Mouse (Mus musculus) ES-E14 (cell line): ENCODE measurements at regions not wholly inside any gene's neighbourhood (a gene's known extent, or its start where the extent isn't known, plus 50 kb on each side); places are given as distances from the start of the nearest gene placed in this dataset.

Source experiments
- DNase-seq: peaks from one replicate; pipeline ENCODE4 v3.0.0-alpha.2; 2013; ENCODE audit warnings: low read depth, low spot score
- H3K27ac ChIP-seq: 2 replicates; pipeline ENCODE4 v1.5.1; 2012; ENCODE audit warnings: low read depth, mild to moderate bottlenecking, low read length, moderate library complexity, mixed read lengths; ENCODE audit not compliant: poor library complexity, insufficient read depth, severe bottlenecking
- H3K36me3 ChIP-seq: 2 replicates; pipeline ENCODE4 v1.6.1; 2012; ENCODE audit warnings: mild to moderate bottlenecking, low read length, moderate library complexity, mixed read lengths; ENCODE audit not compliant: control insufficient read depth, poor library complexity, insufficient read depth, severe bottlenecking
- H3K4me1 ChIP-seq, 2 experiments: fragments of 150-350 bp in 1 of 2; sonication (generic) in 1 of 2; 2 replicates each; pipeline ENCODE4 v1.6.1; 2012; ENCODE audit warnings: low read length in 2 of 2, mild to moderate bottlenecking in 1 of 2, mixed read lengths in 1 of 2; ENCODE audit not compliant: control insufficient read depth in 2 of 2, insufficient read depth in 2 of 2, poor library complexity in 1 of 2
- H3K4me3 ChIP-seq, 2 experiments: fragments of 150-350 bp in 1 of 2; sonication (generic) in 1 of 2; 2 replicates each; pipeline ENCODE4 v1.5.1; 2012; ENCODE audit warnings: low read length in 2 of 2, low read depth in 1 of 2, mild to moderate bottlenecking in 1 of 2, mixed read lengths in 1 of 2; ENCODE audit not compliant: insufficient read depth in 1 of 2, poor library complexity in 1 of 2, severe bottlenecking in 1 of 2
- H3K9ac ChIP-seq: 2 replicates; pipeline ENCODE4 v1.6.1; 2012; ENCODE audit warnings: low read depth, mild to moderate bottlenecking, low read length, mixed read lengths; ENCODE audit not compliant: poor library complexity, insufficient read depth, severe bottlenecking
- H3K9me3 ChIP-seq: fragments of 150-350 bp; sonication (generic); 2 replicates; pipeline ENCODE4 v1.6.1; 2012; ENCODE audit warnings: low read depth, mild to moderate bottlenecking, low read length; ENCODE audit not compliant: control insufficient read depth, insufficient read depth
- CHD2 ChIP-seq: IDR thresholded peaks from 2 replicates; pipeline ENCODE4 v1.6.1; 2014; ENCODE audit warnings: mild to moderate bottlenecking, low read depth, low read length, inconsistent platforms
- HCFC1 ChIP-seq: IDR thresholded peaks from 2 replicates; pipeline ENCODE4 v1.6.1; 2012; ENCODE audit warnings: low read length, inconsistent platforms, borderline replicate concordance; ENCODE audit not compliant: insufficient read depth
- MAFK ChIP-seq: IDR thresholded peaks from 2 replicates; pipeline ENCODE4 v1.6.1; 2014; ENCODE audit warnings: mild to moderate bottlenecking, low read depth, low read length, inconsistent platforms; ENCODE audit not compliant: insufficient read depth
- ZC3H11A ChIP-seq: IDR thresholded peaks from 2 replicates; pipeline ENCODE4 v1.6.1; 2012; ENCODE audit warnings: low read depth, mild to moderate bottlenecking, inconsistent platforms, low read length, borderline replicate concordance
- ZNF384 ChIP-seq: IDR thresholded peaks from 2 replicates; pipeline ENCODE4 v1.6.1; 2012; ENCODE audit warnings: low read depth, low read length, inconsistent platforms
- in situ Hi-C, 2 experiments: fragments of 600-800 bp; cut with MboI; formaldehyde crosslinking; loops; one replicate each; pipeline ENCODE4 v1.15.1; 2025; ENCODE audit warnings: low sequenced_read_pairs in 2 of 2, inconsistent platforms in 1 of 2; ENCODE audit not compliant: unreplicated experiment in 2 of 2

- no peak overlapping the region for H3K4me3 ChIP-seq
- H3K4me1 ChIP-seq: no peaks in the 10 kb centered on the region
- H3K27ac ChIP-seq: no peak overlapping the region
- no peaks in the 10 kb centered on the region for H3K36me3 ChIP-seq
- H3K9me3 ChIP-seq: no peaks in the 10 kb centered on the region
- TF ChIP-seq HCFC1 (no peak), ZNF384 (no peak), MAFK (no peak), ZC3H11A (no peak)
- in situ Hi-C loops: no loop called here
- no peak for DNase-seq
- no peak overlapping the region for H3K9ac ChIP-seq
These were observed 308.0 kb upstream of the Fam19a5 start for GRCm38 (mm10) chr15:87236096-87236495.

- Histone ChIP-seq H3K36me3 (no peaks in the 10 kb centered on the region), H3K9ac (no peak overlapping the region), H3K4me3 (no peak overlapping the region), H3K9me3 (no peaks in the 10 kb centered on the region), H3K4me1 (no peaks in the 10 kb centered on the region), H3K27ac (no peak overlapping the region)
- in situ Hi-C loops: no loop called here
- TF ChIP-seq MAFK: no peak
- TF ChIP-seq CHD2: no peak
- TF ChIP-seq ZC3H11A: no peak
- no peak for TF ChIP-seq ZNF384
- TF ChIP-seq HCFC1: no peak
- no peak for DNase-seq
These were observed 305.0 kb upstream of the Fam19a5 start for GRCm38 (mm10) chr15:87239057-87239456.

GRCm38 (mm10) chr15:87261497-87261896 lies 282.6 kb upstream of the Fam19a5 start:
- no peak for DNase-seq
- H3K36me3 ChIP-seq: no peaks in the 10 kb centered on the region
- no peak for TF ChIP-seq ZNF384
- TF ChIP-seq CHD2: no peak
- TF ChIP-seq MAFK: no peak
- no peak overlapping the region for H3K4me3 ChIP-seq
- no peak overlapping the region for H3K9ac ChIP-seq
- H3K4me1 ChIP-seq: no peaks in the 10 kb centered on the region
- H3K9me3 ChIP-seq: no peaks in the 10 kb centered on the region
- in situ Hi-C loops: no loop called here
- H3K27ac ChIP-seq: no peak overlapping the region

GRCm38 (mm10) chr15:87264906-87265305 lies 279.2 kb upstream of the Fam19a5 start:
- in situ Hi-C loops: no loop called here
- H3K4me3 ChIP-seq: no peak overlapping the region
- TF ChIP-seq HCFC1: no peak
- no peak for TF ChIP-seq ZC3H11A
- TF ChIP-seq ZNF384: no peak
- DNase-seq: no peak
- H3K9ac ChIP-seq: no peak overlapping the region
- H3K36me3 ChIP-seq: no peaks in the 10 kb centered on the region
- no peaks in the 10 kb centered on the region for H3K4me1 ChIP-seq
- H3K9me3 ChIP-seq: no peaks in the 10 kb centered on the region
- H3K27ac ChIP-seq: no peak overlapping the region

GRCm38 (mm10) chr15:87290987-87291529 lies 253.0 kb upstream of the Fam19a5 start:
- Histone ChIP-seq H3K9me3 (no peaks in the 10 kb centered on the region; the same call in 1 of the 2 replicates), H3K9ac (no peak overlapping the region), H3K27ac (no peak overlapping the region), H3K4me3 (no peak overlapping the region), H3K36me3 (no peaks in the 10 kb centered on the region), H3K4me1 (no peaks in the 10 kb centered on the region)
- DNase-seq: no peak
- in situ Hi-C loops: no loop called here
- TF ChIP-seq CHD2: no peak
- no peak for TF ChIP-seq ZC3H11A
- TF ChIP-seq MAFK: no peak
- no peak for TF ChIP-seq ZNF384
- TF ChIP-seq HCFC1: no peak
